Mouse (Mus musculus) spleen, adult 2 months (tissue): ENCODE measurements around the gene Polrmt. TPM values are rescaled to one million over a fixed set of nuclear protein-coding genes. Genes with fewer than 3 reads are reported as not detected.
A peak's percentile ranks its signal among the peaks of the same experiment; 100 is the strongest.
"Not testable (repeated sequence)": the region's sequence is repeated elsewhere in the genome, so short reads cannot be mapped to it uniquely, and the experiment has no call there.

Source experiments
- DNase-seq, 2 experiments: peaks; one replicate each; pipeline versions ENCODE4 v3.0.0 to v3.0.0-alpha.2; 2012 to 2021; ENCODE audit warnings: low spot score in 2 of 2, low read depth in 1 of 2
- H3K27ac ChIP-seq: fragments of 200-500 bp; 2 replicates; pipeline ENCODE4 v1.5.1; 2012; ENCODE audit warnings: low read length, inconsistent platforms; ENCODE audit not compliant: insufficient read depth
- H3K27me3 ChIP-seq: fragments of 200-500 bp; 2 replicates; pipeline ENCODE4 v1.6.1; 2012; ENCODE audit warnings: mild to moderate bottlenecking, moderate library complexity, low read length, inconsistent platforms; ENCODE audit not compliant: control insufficient read depth, insufficient read depth
- H3K36me3 ChIP-seq: fragments of 200-500 bp; 2 replicates; pipeline ENCODE4 v1.6.1; 2012; ENCODE audit warnings: mild to moderate bottlenecking, low read length, inconsistent platforms; ENCODE audit not compliant: control insufficient read depth, insufficient read depth
- H3K4me1 ChIP-seq: fragments of 200-500 bp; 2 replicates; pipeline ENCODE4 v1.6.1; 2011; ENCODE audit warnings: inconsistent platforms; ENCODE audit not compliant: control insufficient read depth, insufficient read depth, insufficient read length
- H3K4me3 ChIP-seq: fragments of 200-500 bp; 2 replicates; pipeline ENCODE4 v1.5.1; 2011; ENCODE audit warnings: mild to moderate bottlenecking, inconsistent platforms; ENCODE audit not compliant: insufficient read depth, insufficient read length; ENCODE audit errors: extremely low read depth
- CTCF ChIP-seq: fragments of 200-500 bp; IDR thresholded peaks from 2 replicates; pipeline ENCODE4 v1.5.1; 2011; ENCODE audit warnings: mild to moderate bottlenecking, inconsistent platforms; ENCODE audit not compliant: insufficient read depth, insufficient read length, insufficient replicate concordance; ENCODE audit errors: extremely low read depth
- POLR2A ChIP-seq: fragments of 200-500 bp; IDR thresholded peaks from 2 replicates; pipeline ENCODE4 v1.6.1; 2011; ENCODE audit warnings: low read depth, low read length, inconsistent platforms
- WGBS: fragments of 180-500 bp; shearing (Covaris S2); methylation state at CpG from one replicate; pipeline ENCODE4 v1.1.7; 2018; 5-methylcytosine and 5-hydroxymethylcytosine counted together
- polyA plus RNA-seq: library from polyadenylated mRNA; depleted of rRNA; stranded (reverse); fragments of >200 nt; gene quantifications from 2 replicates; pipeline ENCODE4 v1.2.3, GENCODE M21; 2012

Gene Polrmt
- polyA plus RNA-seq, 1 experiment, result 62.5 TPM

GRCm38 (mm10) chr10:79706406-79707094 lies 39.8 kb downstream of the Polrmt start:
- WGBS, result 77% methylated on average over 5 of the region's 5 CpGs
- Histone ChIP-seq H3K4me3 (peak overlapping the region; percentile 12; the same call in 1 of the 2 replicates), H3K4me1 (peaks cover 10% of the 10 kb centered on the region; the same call in 1 of the 2 replicates), H3K36me3 (peaks cover 12% of the 10 kb centered on the region), H3K27me3 (no peaks in the 10 kb centered on the region), H3K27ac (peak overlapping the region; percentile 4; the same call in 1 of the 2 replicates)
- TF ChIP-seq POLR2A (no peak), CTCF (no peak)
- no peak for DNase-seq

- peak overlapping the region; percentile 14; the same call in 1 of the 2 replicates for H3K27ac ChIP-seq
- H3K4me3 ChIP-seq, result no peak overlapping the region
- DNase-seq, result no peak
- 68% methylated on average over 5 of the region's 5 CpGs for WGBS
- no peaks in the 10 kb centered on the region for H3K27me3 ChIP-seq
- H3K4me1 ChIP-seq, result peaks cover 10% of the 10 kb centered on the region; the same call in 1 of the 2 replicates
- TF ChIP-seq POLR2A (no peak), CTCF (no peak)
- H3K36me3 ChIP-seq, result peaks cover 8% of the 10 kb centered on the region
Measured at GRCm38 (mm10) chr10:79705951-79706350, 40.4 kb downstream of the Polrmt start.

GRCm38 (mm10) chr10:79704970-79705360 lies 41.4 kb downstream of the Polrmt start:
- no peak overlapping the region for H3K27ac ChIP-seq
- TF ChIP-seq CTCF (no peak), POLR2A (no peak)
- peaks cover 5% of the 10 kb centered on the region; the same call in 1 of the 2 replicates for H3K36me3 ChIP-seq
- H3K27me3 ChIP-seq, result no peaks in the 10 kb centered on the region
- no peak for DNase-seq
- peaks cover 10% of the 10 kb centered on the region; the same call in 1 of the 2 replicates for H3K4me1 ChIP-seq
- peak overlapping the region; percentile 84 for H3K4me3 ChIP-seq
- WGBS, result 7% methylated on average over 10 of the region's 10 CpGs

GRCm38 (mm10) chr10:79704065-79704969 lies 42.1 kb downstream of the Polrmt start, which contains the start of gene Bsg:
TSS of gene Bsg (plus strand) at chr10:79704491.
- Histone ChIP-seq H3K4me3 (peak within 1 kb of the TSS; percentile 84), H3K36me3 (no peaks in the 10 kb centered on the region), H3K27me3 (no peaks in the 10 kb centered on the region), H3K27ac (peak within 1 kb of the TSS; percentile 77), H3K4me1 (peaks cover 10% of the 10 kb centered on the region; the same call in 1 of the 2 replicates)
- under 1% methylated on average over 59 of the region's 65 CpGs for WGBS
- peak; percentile 97 to 98 for DNase-seq
- TF ChIP-seq POLR2A (peak; percentile 96), CTCF (peak; percentile 8; the same call in 1 of the 2 replicates)

- Histone ChIP-seq H3K27me3 (no peaks in the 10 kb centered on the region), H3K4me1 (peaks cover 10% of the 10 kb centered on the region; the same call in 1 of the 2 replicates), H3K36me3 (no peaks in the 10 kb centered on the region), H3K27ac (no peak overlapping the region), H3K4me3 (no peak overlapping the region)
- TF ChIP-seq POLR2A (no peak), CTCF (no peak)
- WGBS, result 80% methylated on average over 10 of the region's 10 CpGs
- DNase-seq, result no peak
Measured at GRCm38 (mm10) chr10:79703541-79703940, 42.8 kb downstream of the Polrmt start.

- H3K4me3 ChIP-seq, DNase-seq, H3K4me1 ChIP-seq, H3K27me3 ChIP-seq, H3K27ac ChIP-seq, H3K36me3 ChIP-seq: not testable (repeated sequence)
- WGBS, result 88% methylated on average over 4 of the region's 4 CpGs
Measured at GRCm38 (mm10) chr10:79702970-79703369, 43.4 kb downstream of the Polrmt start.
